Mouse (Mus musculus): ENCODE results near the gene Sdk2. TPM values are rescaled to one million over a fixed set of nuclear protein-coding genes. Genes with fewer than 3 reads are reported as not detected.

Gene Sdk2
- total and polyA plus RNA-seq, 3 experiments = 1.2 to 4.8 (median 1.3) TPM

GRCm38 (mm10) chr11:113851750-113852149 is 215.1 kb downstream of the Sdk2 start:
- no peaks in the 10 kb centered on the region for H3K9me3 ChIP-seq (replicated peaks; ENCODE audit: low read length)

DNA sequence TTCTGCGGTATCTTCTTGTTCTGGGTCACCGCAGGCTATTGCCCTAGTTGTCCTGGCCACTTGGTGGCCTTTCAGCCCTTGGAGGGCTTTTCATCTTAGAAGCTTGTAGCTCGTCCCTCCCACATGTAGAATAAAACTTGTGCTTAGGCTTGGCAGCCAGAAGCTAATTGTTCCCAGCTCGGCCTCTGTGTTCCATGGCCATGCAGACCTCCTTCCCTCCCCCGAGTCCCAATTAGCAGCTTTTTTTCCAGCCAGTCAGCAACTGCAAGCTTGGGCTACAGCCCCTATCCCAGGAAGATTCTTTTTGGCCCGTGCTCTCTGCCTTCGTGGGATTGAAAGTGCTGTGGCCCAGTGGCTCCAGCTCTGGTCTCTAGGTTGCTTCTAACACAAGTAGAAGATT is 217.5 kb downstream of the Sdk2 start:
- Histone ChIP-seq H3K9me3 (replicated peaks; ENCODE audit: low read length) (no peaks in the 10 kb centered on the region), H3K27me3 (replicated peaks) (no peaks in the 10 kb centered on the region), H3K79me2 (replicated peaks; ENCODE audit: control insufficient read depth, extremely low read depth, insufficient read depth, poor library complexity, severe bottlenecking) (no peaks in the 10 kb centered on the region), H3K9ac (ENCODE audit: insufficient read depth, low read depth) (no peak overlapping the region), H3K4me1 (ENCODE audit: control insufficient read depth in 1 of 2, insufficient read depth in 2 of 2) (peaks cover 0 to 26% of the 10 kb centered on the region in 2 experiments; a peak in 2 of 4 replicates), H3K4me2 (ENCODE audit: insufficient read depth, low read depth, poor library complexity, severe bottlenecking) (no peak overlapping the region), H3K27ac (ENCODE audit: insufficient read depth, low read depth) (no peak overlapping the region), H3K4me3 (replicated peaks in 1 of 3; ENCODE audit: low read depth in 2 of 3, low read length in 2 of 3, poor library complexity in 1 of 3) (no peak overlapping the region), H3K36me3 (replicated peaks in 1 of 2; ENCODE audit: control insufficient read depth in 1 of 2, insufficient read depth in 1 of 2, low read length in 1 of 2) (peaks cover 0 to 5% of the 10 kb centered on the region in 2 experiments)
- dilution Hi-C loops (cut with MboI; ENCODE audit: extremely low pct_ligation_motif_present, extremely low pct_unique_long_range_greater_than_20kb, low sequenced_read_pairs) = no loop called here
- in situ Hi-C loops (cut with MboI; ENCODE audit: low pct_ligation_motif_present, low pct_unique_long_range_greater_than_20kb, low sequenced_read_pairs) = no loop called here
- no peak for DNase-seq (ENCODE audit: extremely low read depth)
- no peak for TF ChIP-seq MXI1 (IDR thresholded peaks at IDR 0.05; ENCODE audit: low read depth, low read length)
- TF ChIP-seq SIN3A (IDR thresholded peaks at IDR 0.05; ENCODE audit: low read length) = no peak
- no peak for TF ChIP-seq USF2 (conservative IDR thresholded peaks at IDR 0.05; ENCODE audit: low read depth, low read length)
- TF ChIP-seq GABPA (IDR thresholded peaks at IDR 0.05; ENCODE audit: insufficient replicate concordance, low read depth, low read length) = no peak
- no peak for TF ChIP-seq JUN (IDR thresholded peaks at IDR 0.05; ENCODE audit: insufficient read depth, low read depth, low read length)
- no peak for TF ChIP-seq E2F4 (IDR thresholded peaks at IDR 0.05; ENCODE audit: insufficient replicate concordance, low read depth, low read length)

More at GRCm38 (mm10) chr11:113851750-113852149, 215.1 kb downstream of the Sdk2 start:
- Histone ChIP-seq H3K27ac (ENCODE audit: insufficient read depth, low read depth) (no peak overlapping the region), H3K4me1 (ENCODE audit: control insufficient read depth in 1 of 2, insufficient read depth in 2 of 2) (peaks cover 0 to 26% of the 10 kb centered on the region in 2 experiments; a peak in 2 of 4 replicates), H3K9ac (ENCODE audit: insufficient read depth, low read depth) (no peak overlapping the region), H3K27me3 (replicated peaks) (no peaks in the 10 kb centered on the region), H3K4me2 (ENCODE audit: insufficient read depth, low read depth, poor library complexity, severe bottlenecking) (no peak overlapping the region), H3K79me2 (replicated peaks; ENCODE audit: control insufficient read depth, extremely low read depth, insufficient read depth, poor library complexity, severe bottlenecking) (no peaks in the 10 kb centered on the region), H3K4me3 (replicated peaks in 1 of 3; ENCODE audit: low read depth in 2 of 3, low read length in 2 of 3, poor library complexity in 1 of 3) (no peak overlapping the region), H3K36me3 (replicated peaks in 1 of 2; ENCODE audit: control insufficient read depth in 1 of 2, insufficient read depth in 1 of 2, low read length in 1 of 2) (peaks cover 0 to 6% of the 10 kb centered on the region in 2 experiments)
- DNase-seq (ENCODE audit: extremely low read depth) = no peak
- TF ChIP-seq EP300 (IDR thresholded peaks at IDR 0.05; ENCODE audit: low read length) (no peak), CTCF (conservative IDR thresholded peaks at IDR 0.05 in 1 of 2, IDR thresholded peaks at IDR 0.05 in 1 of 2; ENCODE audit: low read depth in 2 of 2, low read length in 2 of 2) (no peak), MXI1 (IDR thresholded peaks at IDR 0.05; ENCODE audit: low read depth, low read length) (no peak), ZKSCAN1 (IDR thresholded peaks at IDR 0.05; ENCODE audit: borderline replicate concordance, low read depth, low read length) (no peak), GABPA (IDR thresholded peaks at IDR 0.05; ENCODE audit: insufficient replicate concordance, low read depth, low read length) (no peak), NRF1 (IDR thresholded peaks at IDR 0.05; ENCODE audit: low read depth, low read length) (no peak), MYC (IDR thresholded peaks at IDR 0.05; ENCODE audit: low read depth, low read length) (no peak), ETS1 (conservative IDR thresholded peaks at IDR 0.05; ENCODE audit: low read depth, low read length) (no peak), MAZ (IDR thresholded peaks at IDR 0.05; ENCODE audit: low read depth, low read length) (no peak), ZNF384 (IDR thresholded peaks at IDR 0.05; ENCODE audit: low read depth, low read length) (no peak), POLR2AphosphoS2 (IDR thresholded peaks at IDR 0.05; ENCODE audit: low read depth, low read length) (no peak), E2F4 (IDR thresholded peaks at IDR 0.05; ENCODE audit: insufficient replicate concordance, low read depth, low read length) (no peak), RAD21 (IDR thresholded peaks at IDR 0.05; ENCODE audit: low read depth, low read length) (no peak), UBTF (IDR thresholded peaks at IDR 0.05; ENCODE audit: low read depth, low read length) (no peak), SMC3 (IDR thresholded peaks at IDR 0.05; ENCODE audit: low read depth, low read length) (no peak), KAT2A (IDR thresholded peaks at IDR 0.05; ENCODE audit: insufficient replicate concordance, low read length) (no peak), POLR2A (IDR thresholded peaks at IDR 0.05; ENCODE audit: low read depth, low read length) (no peak)
- dilution Hi-C loops (cut with MboI; ENCODE audit: extremely low pct_ligation_motif_present, extremely low pct_unique_long_range_greater_than_20kb, low sequenced_read_pairs) = no loop called here
- in situ Hi-C loops (cut with MboI; ENCODE audit: low pct_ligation_motif_present, low pct_unique_long_range_greater_than_20kb, low sequenced_read_pairs) = loop anchor here (25.0 kb wide), 2 partner anchors 436 to 786 kb away; no protein-coding TSS in a partner anchor

Data from CH12.LX (cell line).